Mouse (Mus musculus) G1E (cell line): ENCODE measurements around the gene Stx18. TPM values are rescaled to one million over a fixed set of nuclear protein-coding genes. Genes with fewer than 3 reads are reported as not detected.

Experiments
- ATAC-seq: 2 replicates; pipeline ENCODE4 v1.8.0; 2016; ENCODE audit warnings: mild to moderate bottlenecking; ENCODE audit not compliant: insufficient number of reproducible peaks, poor library complexity, low FRiP score, severe bottlenecking; ENCODE audit errors: extremely low read depth
- DNase-seq: peaks from one replicate; pipeline ENCODE4 v3.0.0; 2012; ENCODE audit warnings: low spot score
- H3K27me3 ChIP-seq: 2 replicates; pipeline ENCODE4 v1.6.1; 2012; ENCODE audit warnings: mild to moderate bottlenecking, low read length, inconsistent platforms; ENCODE audit not compliant: insufficient read depth
- H3K36me3 ChIP-seq: replicated peaks from 2 replicates; pipeline ENCODE3; 2012; ENCODE audit warnings: mild to moderate bottlenecking, inconsistent platforms
- H3K4me1 ChIP-seq: 2 replicates; pipeline ENCODE4 v1.6.1; 2012; ENCODE audit warnings: low read depth, low read length, inconsistent platforms, mixed read lengths; ENCODE audit not compliant: insufficient read depth
- H3K4me3 ChIP-seq: 2 replicates; pipeline ENCODE4 v1.5.1; 2012; ENCODE audit warnings: low read depth, mild to moderate bottlenecking, inconsistent platforms, low read length, moderate library complexity, mixed read lengths
- H3K9me3 ChIP-seq: replicated peaks from 2 replicates; pipeline ENCODE4 v1.6.1; 2012; ENCODE audit warnings: inconsistent platforms
- CTCF ChIP-seq: IDR thresholded peaks from 2 replicates; pipeline ENCODE4 v1.5.1; 2012; ENCODE audit warnings: low read depth, low read length, inconsistent platforms, mixed read lengths
- GATA1 ChIP-seq: IDR thresholded peaks from 2 replicates; pipeline ENCODE4 v1.6.1; 2012; ENCODE audit warnings: borderline replicate concordance, low read length, inconsistent platforms, mixed read lengths
- GATA2 ChIP-seq: IDR thresholded peaks from 2 replicates; pipeline ENCODE4 v1.6.1; 2012; ENCODE audit warnings: low read depth, low read length, inconsistent platforms, borderline replicate concordance
- POLR2AphosphoS5 ChIP-seq: IDR thresholded peaks from 2 replicates; pipeline ENCODE4 v1.6.1; 2012; ENCODE audit warnings: low read depth, low read length, inconsistent platforms; ENCODE audit not compliant: insufficient replicate concordance
- TAL1 ChIP-seq: conservative IDR thresholded peaks from 2 replicates; pipeline ENCODE4 v1.6.1; 2012; ENCODE audit warnings: low read depth, low read length, inconsistent platforms, mixed read lengths
- polyA plus RNA-seq: library from polyadenylated mRNA; stranded (reverse); fragments of >175 nt; gene quantifications from 2 replicates; pipeline ENCODE4 v1.2.3, GENCODE M21; 2012
- total RNA-seq, 2 experiments: library from RNA; stranded (forward) in 1 of 2; stranded (reverse) in 1 of 2; fragments of 200-1000 nt in 1 of 2; fragments of >200 nt in 1 of 2; fragmentation: Nextera tagmentation in 1 of 2; gene quantifications; 2 replicates each; pipeline ENCODE4 v1.2.3; 2014 to 2017

Stx18 gene
- total and polyA plus RNA-seq, 3 experiments: 20.3 to 38.4 (median 32.7) TPM

DNA sequence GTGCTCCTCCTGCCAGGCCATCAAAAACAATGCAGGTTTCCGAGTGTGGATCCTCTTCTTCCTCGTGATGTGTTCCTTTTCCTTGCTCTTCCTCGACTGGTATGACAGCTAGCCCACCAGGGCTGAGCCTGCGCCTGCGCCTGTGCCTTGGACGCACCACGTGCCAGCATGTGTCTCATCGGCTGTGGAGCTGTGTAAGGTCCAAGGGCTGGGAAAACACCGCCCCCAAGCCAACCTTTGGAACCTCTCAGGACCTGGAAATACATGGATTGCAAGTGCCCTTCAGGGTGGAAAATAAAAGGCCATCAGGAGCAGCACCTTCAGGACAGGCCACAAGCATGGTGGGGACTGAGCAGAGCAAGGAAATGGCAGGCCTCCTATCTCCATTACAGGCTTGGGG lies 97.7 kb downstream of the Stx18 start:
- peaks cover 2% of the 10 kb centered on the region for H3K9me3 ChIP-seq
- H3K27me3 ChIP-seq: no peaks in the 10 kb centered on the region
- no peaks in the 10 kb centered on the region for H3K4me1 ChIP-seq
- no peak for TF ChIP-seq POLR2AphosphoS5
- TF ChIP-seq GATA1: no peak
- no peak for TF ChIP-seq CTCF
- TF ChIP-seq TAL1: no peak
- no peak for TF ChIP-seq GATA2
- ATAC-seq: no peak
- H3K4me3 ChIP-seq: no peak overlapping the region
- DNase-seq: no peak
- H3K36me3 ChIP-seq: peaks cover 25% of the 10 kb centered on the region

DNA sequence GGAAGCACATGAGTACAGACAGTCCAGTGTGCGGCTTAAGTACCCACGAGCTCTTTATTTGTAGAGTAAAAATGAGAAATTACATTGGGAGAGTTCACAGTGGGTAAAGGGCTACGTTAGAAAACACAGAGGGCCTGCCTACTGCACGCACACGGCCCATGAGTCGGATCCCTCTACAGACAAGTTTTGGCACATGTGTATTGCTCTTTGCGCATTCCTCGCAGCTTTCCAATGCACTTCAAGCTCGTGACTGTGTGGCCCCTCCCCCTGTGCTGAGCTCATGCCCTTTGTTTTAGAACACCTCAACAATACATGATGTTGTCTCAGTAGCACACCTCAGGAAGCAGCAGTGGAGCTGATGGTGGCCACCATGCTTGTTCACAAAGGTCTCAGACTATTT lies 98.6 kb downstream of the Stx18 start:
- H3K27me3 ChIP-seq: no peaks in the 10 kb centered on the region
- DNase-seq: no peak
- peaks cover 2% of the 10 kb centered on the region for H3K9me3 ChIP-seq
- ATAC-seq: no peak
- no peak overlapping the region for H3K4me3 ChIP-seq
- TF ChIP-seq GATA1 (no peak), GATA2 (no peak), POLR2AphosphoS5 (no peak), CTCF (no peak), TAL1 (no peak)
- no peaks in the 10 kb centered on the region for H3K4me1 ChIP-seq
- H3K36me3 ChIP-seq: peaks cover 25% of the 10 kb centered on the region

DNA sequence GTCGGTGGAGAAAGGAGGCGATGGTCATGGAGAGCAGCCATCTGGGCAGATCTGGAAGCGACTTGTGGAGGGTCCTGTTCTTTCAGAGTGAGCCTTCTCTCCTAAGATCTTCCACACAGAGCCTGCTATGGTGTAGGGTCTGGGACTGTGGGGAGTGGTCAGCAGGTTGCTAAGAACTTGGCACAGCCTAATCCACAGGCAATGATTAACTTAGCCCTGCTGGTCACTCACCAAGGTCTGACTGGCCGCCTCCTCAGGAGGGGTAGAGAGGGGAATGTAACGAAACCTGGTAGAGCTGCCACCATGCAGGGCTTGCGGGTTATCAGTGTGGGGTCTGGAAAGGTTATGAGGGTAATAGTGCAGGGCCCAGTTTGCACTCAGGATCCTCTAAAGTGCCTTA lies 102.4 kb downstream of the Stx18 start:
- no peak for ATAC-seq
- Histone ChIP-seq H3K9me3 (no peaks in the 10 kb centered on the region), H3K4me3 (no peak overlapping the region), H3K36me3 (peaks cover 19% of the 10 kb centered on the region), H3K27me3 (peaks cover 5% of the 10 kb centered on the region; the same call in 1 of the 2 replicates), H3K4me1 (no peaks in the 10 kb centered on the region)
- TF ChIP-seq GATA1 (no peak), POLR2AphosphoS5 (no peak), GATA2 (no peak)
- no peak for DNase-seq

DNA sequence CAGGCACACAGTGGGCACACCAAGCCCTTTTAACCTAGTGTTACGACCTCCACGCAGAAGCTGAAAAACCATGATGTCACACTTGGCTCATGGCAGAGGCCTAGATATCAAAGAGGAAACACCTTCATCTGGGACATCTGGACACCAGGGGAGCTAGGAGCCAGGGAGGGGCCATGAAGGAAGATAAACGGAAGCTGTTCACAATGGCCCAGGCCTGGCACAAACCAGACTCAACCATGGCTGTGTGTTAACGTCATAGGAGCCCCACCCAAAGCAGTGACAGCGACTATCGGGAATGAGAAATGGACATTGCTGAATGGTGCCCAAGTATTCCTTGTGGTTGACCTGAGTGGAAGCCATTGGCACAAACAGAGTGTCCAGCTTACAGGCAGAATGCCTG lies 108.0 kb downstream of the Stx18 start:
- peaks cover 5% of the 10 kb centered on the region; the same call in 1 of the 2 replicates for H3K27me3 ChIP-seq
- H3K36me3 ChIP-seq: no peaks in the 10 kb centered on the region
- H3K4me1 ChIP-seq: no peaks in the 10 kb centered on the region
- H3K4me3 ChIP-seq: no peak overlapping the region
- no peak for ATAC-seq
- TF ChIP-seq GATA1 (no peak), CTCF (no peak), POLR2AphosphoS5 (no peak), GATA2 (no peak), TAL1 (no peak)
- no peaks in the 10 kb centered on the region for H3K9me3 ChIP-seq
- DNase-seq: no peak

DNA sequence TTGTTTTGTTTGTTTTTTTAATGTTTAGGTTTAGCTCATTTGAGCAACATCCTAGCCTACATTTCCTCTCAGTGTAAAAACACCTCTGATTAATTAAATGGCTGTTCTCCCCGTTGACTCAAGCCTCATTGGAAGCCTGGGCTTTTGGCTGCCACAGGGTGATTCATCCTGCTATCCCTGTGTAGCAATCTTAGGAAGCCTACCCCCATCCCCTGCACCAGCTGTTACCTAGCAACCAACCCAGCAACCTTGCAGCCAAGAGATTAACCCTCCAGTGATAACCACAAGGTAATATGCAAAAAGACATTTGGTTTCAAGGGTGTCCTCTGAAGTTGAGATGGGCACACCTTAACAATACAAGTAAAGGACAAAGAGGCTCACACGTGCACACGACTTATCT lies 112.7 kb downstream of the Stx18 start:
- no peak overlapping the region for H3K4me3 ChIP-seq
- no peak for TF ChIP-seq GATA1
- no peak for TF ChIP-seq CTCF
- TF ChIP-seq TAL1: no peak
- TF ChIP-seq GATA2: no peak
- TF ChIP-seq POLR2AphosphoS5: no peak
- DNase-seq (no peak), ATAC-seq (no peak)
- H3K9me3 ChIP-seq: no peaks in the 10 kb centered on the region
- no peaks in the 10 kb centered on the region for H3K36me3 ChIP-seq
- no peaks in the 10 kb centered on the region for H3K27me3 ChIP-seq
- no peaks in the 10 kb centered on the region for H3K4me1 ChIP-seq

DNA sequence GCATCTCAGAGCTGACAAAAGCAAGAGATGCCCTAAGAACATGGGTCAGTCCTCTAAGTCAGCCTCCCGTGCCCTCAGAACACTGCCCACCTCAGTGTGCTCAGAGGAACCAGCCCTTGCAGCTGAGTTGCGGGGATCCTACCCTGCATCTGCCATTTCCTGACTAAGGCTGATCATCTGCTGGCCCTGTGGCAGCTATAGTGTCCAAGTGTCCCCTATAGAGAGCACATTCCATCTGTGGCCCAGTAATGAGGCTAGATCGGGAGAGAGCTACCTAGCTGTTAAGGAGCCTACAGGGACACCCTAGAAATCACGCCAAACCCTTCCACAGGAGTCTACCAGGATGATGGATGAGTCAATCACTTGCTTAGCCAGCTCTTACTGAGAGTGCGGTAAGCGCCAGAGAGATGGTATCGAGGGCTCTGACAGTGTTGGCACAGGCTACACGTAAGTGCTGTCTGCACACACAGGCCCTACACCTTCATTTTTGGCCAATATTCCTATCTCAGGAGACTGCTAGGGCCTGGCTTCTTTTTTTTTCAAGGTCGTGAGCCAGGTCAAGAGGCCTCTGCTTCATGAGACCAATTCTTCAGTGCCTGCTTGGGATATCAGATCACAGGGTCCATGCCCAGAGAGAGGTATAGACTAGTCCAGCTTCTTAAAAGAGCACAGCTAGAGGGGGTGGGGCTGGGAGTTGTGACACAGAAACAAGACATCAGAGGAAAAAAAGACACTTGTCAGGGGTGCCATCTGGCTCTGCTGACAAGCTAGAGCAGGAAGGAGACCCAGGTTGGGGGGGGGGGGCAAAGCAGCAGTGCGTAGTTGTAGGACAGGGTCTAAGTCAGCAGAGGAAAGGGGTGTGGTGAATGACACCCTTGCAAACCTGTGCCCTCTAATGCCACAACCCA lies 113.9 kb downstream of the Stx18 start:
- no peak for DNase-seq
- Histone ChIP-seq H3K9me3 (no peaks in the 10 kb centered on the region), H3K27me3 (no peaks in the 10 kb centered on the region; the same call in 1 of the 2 replicates), H3K36me3 (no peaks in the 10 kb centered on the region), H3K4me1 (no peaks in the 10 kb centered on the region), H3K4me3 (no peak overlapping the region)
- TF ChIP-seq TAL1 (no peak), POLR2AphosphoS5 (no peak), GATA1 (no peak), GATA2 (no peak)
- no peak for ATAC-seq
